Mouse (Mus musculus) ES-Bruce4 (cell line): ENCODE measurements around the gene Trp53bp1.

Source experiments
- CTCF ChIP-seq: IDR thresholded peaks from one replicate; pipeline ENCODE4 v1.8.1; 2011; ENCODE audit warnings: low read depth, low read length
- EP300 ChIP-seq: IDR thresholded peaks from 2 replicates; pipeline ENCODE4 v1.6.1; 2011; ENCODE audit warnings: low read depth, low read length; ENCODE audit not compliant: insufficient read depth
- POLR2A ChIP-seq: IDR thresholded peaks from one replicate; pipeline ENCODE4 v1.8.1; 2011; ENCODE audit warnings: low read length; ENCODE audit not compliant: insufficient read depth

GRCm38 (mm10) chr2:121195466-121195865 is 75.7 kb downstream of the Trp53bp1 start:
- no peak for TF ChIP-seq POLR2A
- TF ChIP-seq CTCF, result no peak
- TF ChIP-seq EP300, result no peak
